13 mouse cellular contexts compared by ENCODE assay signal in genomic region chr9:49273566-49273965, GRCm38 (mm10). TPM values are rescaled to one million over a fixed set of nuclear protein-coding genes. Genes with fewer than 3 reads are reported as not detected.
DNase-seq lines count a peak whose midpoint lies in the region.
"Had no signal": no experiment of that assay in that cellular context is flagged by ENCODE, and none has a peak within 500 bp of the region (broad histone marks: within the 10 kb centered on the region; RNA-seq: fewer than 3 reads in every experiment).

No protein-coding gene starts in this region.

- DNase-seq in cerebellum, adult 9-10 months, result peak; percentile 15
- DNase-seq in cerebellum, postnatal 36 days, result no peak
- peak; percentile 9 to 50 for DNase-seq in layer of hippocampus, adult 18-20 months (ENCODE audit: low spot score in 2 of 2)
- DNase-seq in layer of hippocampus, postnatal 25 days (ENCODE audit: extremely low spot score in 1 of 2, low spot score in 1 of 2), result no peak
- DNase-seq in ZHBTc4 (ENCODE audit: low read depth, low spot score), result peak; percentile 36
- peak; percentile 71 for DNase-seq in layer of hippocampus, adult 9-11 months
- no peak for DNase-seq in kidney, postnatal 14 days
- DNase-seq in lung, postnatal 4 days, result no peak
- DNase-seq: adrenal gland, postnatal 36 days; kidney, postnatal 4 days; liver, embryonic 13.5 days; thymus, adult 2 months had no signal

RNA-seq across cellular contexts. Expression of gene Gm4894, which starts 23.2 kb away (rescaled TPM):
- not detected for total RNA-seq in layer of hippocampus, adult 18-20 months (2021)
- not detected for total RNA-seq in layer of hippocampus, postnatal 25 days (2021)
- total RNA-seq: adrenal gland, postnatal 36 days; megakaryocyte, adult 5-6 weeks had no signal

Comparison
In these comparisons a context has a peak if more than half of its experiments do, and no peak if none do; other contexts are left out.
1. DNase-seq: peak in cerebellum, adult 9-10 months (single experiment), layer of hippocampus, adult 18-20 months (2 of 2), ZHBTc4 (single experiment) and layer of hippocampus, adult 9-11 months (single experiment); none in cerebellum, postnatal 36 days (0 of 2), layer of hippocampus, postnatal 25 days (0 of 2), kidney, postnatal 14 days (single experiment) and lung, postnatal 4 days (0 of 2).